Mouse (Mus musculus) small intestine, adult 2 months (tissue): Measurements from ENCODE around the gene Ncam1.

Experiments used
- CTCF ChIP-seq: fragments of 200-500 bp; IDR thresholded peaks from 2 replicates; pipeline ENCODE4 v1.5.1; 2012; ENCODE audit warnings: low read depth, mild to moderate bottlenecking, control low read depth, inconsistent platforms, low read length, moderate library complexity, mixed read lengths; ENCODE audit not compliant: insufficient replicate concordance, insufficient read length; ENCODE audit errors: extremely low read depth
- POLR2A ChIP-seq: fragments of 200-500 bp; IDR thresholded peaks from 2 replicates; pipeline ENCODE4 v1.6.1; 2012; ENCODE audit warnings: low read depth, mild to moderate bottlenecking, control low read depth, inconsistent platforms, low read length, moderate library complexity

- TF ChIP-seq CTCF (no peak), POLR2A (no peak)
Measured at GRCm38 (mm10) chr9:49757986-49758385, 40.7 kb downstream of the Ncam1 start.
